Mouse (Mus musculus): ENCODE data around the gene Hdac9. TPM values are rescaled to one million over a fixed set of nuclear protein-coding genes. Genes with fewer than 3 reads are reported as not detected.

Hdac9 gene
- total RNA-seq, 4 experiments from 2014 or later = 40.9 to 48.6 (median 44.8) TPM

DNA sequence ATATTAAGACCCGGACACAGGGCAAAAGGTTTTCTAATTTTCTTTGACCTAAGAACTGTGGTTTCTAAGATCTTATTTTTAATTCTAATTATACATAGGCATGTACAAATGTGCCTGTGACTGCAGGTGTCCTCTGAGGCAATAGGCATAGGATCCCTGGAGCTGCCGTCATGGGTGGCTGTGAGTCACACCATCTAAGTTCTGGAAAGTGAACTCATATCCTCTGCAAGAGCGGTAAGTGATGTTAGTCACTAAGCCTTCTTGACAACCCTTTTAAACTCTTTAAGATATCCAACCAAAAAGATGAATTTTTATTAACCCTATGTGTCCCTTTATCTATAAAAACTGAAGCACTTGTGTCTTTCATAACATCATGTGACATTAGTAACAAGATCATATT, 304.4 kb downstream of the Hdac9 start:
- no peak for DNase-seq (ENCODE audit: low spot score in 2 of 2)

DNA sequence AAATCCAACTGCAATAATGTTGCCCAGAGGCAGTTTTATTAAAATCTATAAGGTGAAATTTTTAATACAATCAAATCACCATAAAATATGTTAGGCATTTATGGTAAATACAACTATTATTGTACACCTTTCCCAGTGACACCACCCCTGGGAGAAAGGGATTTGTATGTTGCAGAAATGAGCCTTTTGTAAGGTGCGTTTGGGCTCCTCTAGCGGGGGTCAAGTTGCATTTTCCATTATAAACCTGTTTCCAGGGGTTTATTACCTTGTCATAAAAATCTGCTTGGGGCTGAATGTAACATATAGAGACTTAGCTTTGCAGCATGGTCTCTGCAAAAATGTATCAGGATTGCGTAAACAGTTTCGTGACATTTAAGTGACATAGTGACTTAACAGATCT, 312.4 kb downstream of the Hdac9 start:
- DNase-seq (ENCODE audit: low spot score in 2 of 2) = no peak

DNA sequence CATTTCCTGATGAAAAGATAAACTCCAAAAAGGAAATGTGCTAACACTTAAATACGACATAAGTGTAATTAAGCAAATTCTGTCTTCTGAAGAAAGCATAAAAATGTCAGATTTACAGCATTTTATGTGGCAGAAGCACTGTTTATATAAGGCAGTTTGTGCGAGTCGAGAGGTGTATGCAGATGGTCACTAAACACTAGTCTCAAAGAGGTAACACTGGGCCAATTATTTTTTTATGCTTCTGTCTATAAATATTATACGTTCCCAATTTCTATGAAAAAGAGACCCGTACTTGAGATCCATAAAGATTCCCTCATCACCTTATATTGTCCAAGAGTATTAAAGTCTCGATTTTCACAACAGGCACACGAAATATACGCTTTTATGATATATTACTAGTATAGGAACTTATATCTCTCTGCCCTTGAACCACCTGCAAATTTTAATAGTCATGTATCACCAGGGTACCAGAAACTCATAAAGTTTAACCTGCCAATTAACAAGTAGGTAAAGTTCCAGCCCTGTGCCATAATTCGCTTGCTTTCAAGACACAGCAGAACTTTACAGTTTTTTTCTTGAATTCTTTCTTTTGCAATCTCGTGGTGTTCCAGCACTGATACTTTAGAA, 322.6 kb downstream of the Hdac9 start:
- no peak for DNase-seq (ENCODE audit: low spot score in 2 of 2)

DNA sequence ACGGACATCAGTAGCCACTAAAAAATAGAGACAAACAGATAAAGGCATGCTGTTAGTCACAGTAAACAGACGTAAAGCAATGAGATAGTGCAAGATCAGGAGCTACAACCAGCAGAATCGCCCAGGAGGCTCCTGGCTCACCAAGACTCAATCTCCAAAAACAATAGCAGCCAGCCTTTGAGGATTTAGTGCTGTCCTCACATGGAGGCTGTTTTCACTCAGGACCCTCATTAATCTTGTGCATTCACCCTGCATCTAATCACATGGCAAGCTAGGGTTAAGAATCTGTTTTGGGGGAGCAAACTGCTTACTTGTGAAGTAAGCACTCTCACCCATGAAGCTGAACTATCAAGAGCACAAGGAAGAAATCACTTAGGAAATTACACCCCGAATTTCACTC, 329.7 kb downstream of the Hdac9 start:
- DNase-seq (ENCODE audit: low spot score in 2 of 2) = no peak

DNA sequence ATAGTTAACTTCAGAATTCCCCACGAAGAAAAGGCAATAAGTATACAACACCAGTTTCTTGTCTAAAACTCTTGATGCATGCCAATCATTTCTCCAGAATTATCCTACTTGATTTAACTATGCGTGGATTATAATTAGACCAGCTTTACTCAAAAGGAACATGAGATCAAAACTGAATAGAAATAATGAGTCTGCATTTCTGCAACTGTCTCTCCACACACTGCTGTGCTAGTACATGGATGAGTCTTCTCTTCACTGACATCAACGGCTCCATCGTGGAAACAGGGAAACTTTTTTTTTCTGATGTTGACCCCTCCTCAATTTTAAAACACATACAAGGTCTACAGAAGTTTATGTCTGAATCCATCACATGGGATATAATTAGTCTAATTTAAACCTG, 334.4 kb downstream of the Hdac9 start:
- no peak for DNase-seq (ENCODE audit: low spot score in 2 of 2)

DNA sequence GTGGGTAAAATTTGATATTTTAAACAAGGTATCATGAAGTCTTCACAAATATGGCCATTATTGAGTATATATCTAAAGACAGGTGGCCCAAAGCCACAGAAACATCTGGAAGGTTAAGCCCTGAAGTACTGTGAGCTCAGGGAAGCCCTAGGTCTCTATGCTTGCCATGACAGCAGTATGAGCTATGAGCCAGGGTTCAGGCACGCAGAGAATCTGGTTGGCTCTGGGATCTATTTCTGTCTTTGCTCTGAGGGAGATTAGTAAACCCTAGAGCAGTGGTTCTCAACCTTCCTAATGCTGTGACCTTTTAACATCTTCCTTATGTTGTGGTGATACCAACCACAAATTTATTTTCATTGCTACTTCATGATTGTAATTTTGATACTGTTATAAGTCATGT, 337.7 kb downstream of the Hdac9 start:
- no peak for DNase-seq (ENCODE audit: low spot score in 2 of 2)

DNA sequence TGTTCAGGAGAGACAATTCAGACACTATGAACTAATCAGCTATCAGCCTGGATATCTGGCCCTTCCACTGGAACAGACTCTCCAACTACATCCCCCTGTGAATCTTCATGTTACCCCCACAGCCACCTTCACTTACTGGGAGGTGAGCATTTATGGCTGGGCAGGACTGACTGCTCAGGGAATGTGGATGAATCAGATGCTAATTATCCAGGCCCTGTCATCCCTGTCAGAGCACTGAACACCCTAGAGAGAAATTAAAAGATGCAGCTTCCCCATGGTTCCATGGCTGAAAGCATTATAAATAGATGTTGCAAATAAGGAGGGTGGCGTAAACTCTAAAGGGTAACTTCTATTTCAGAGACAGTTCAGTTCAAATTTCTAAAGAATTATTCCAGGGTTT, 345.8 kb downstream of the Hdac9 start:
- DNase-seq (ENCODE audit: low spot score in 2 of 2) = no peak

DNA sequence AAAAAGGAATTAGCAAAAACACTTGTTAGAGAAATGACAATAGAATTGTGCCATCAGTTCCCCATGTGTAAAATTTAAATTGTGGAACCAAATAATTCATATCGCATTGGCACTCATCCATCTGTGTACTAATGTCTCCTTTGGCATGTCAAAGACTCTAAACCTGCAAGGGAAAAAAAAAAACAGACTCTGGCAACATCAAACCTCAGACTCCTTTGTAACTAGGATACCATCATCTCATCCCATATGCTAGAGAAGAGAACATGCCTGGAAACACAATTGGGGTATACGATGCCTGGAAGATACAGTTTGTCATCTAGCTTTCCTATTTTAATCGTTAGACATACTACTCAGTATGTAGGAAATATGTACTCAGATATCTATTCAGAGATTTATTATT, 347.4 kb downstream of the Hdac9 start:
- no peak for DNase-seq (ENCODE audit: low spot score in 2 of 2)

DNA sequence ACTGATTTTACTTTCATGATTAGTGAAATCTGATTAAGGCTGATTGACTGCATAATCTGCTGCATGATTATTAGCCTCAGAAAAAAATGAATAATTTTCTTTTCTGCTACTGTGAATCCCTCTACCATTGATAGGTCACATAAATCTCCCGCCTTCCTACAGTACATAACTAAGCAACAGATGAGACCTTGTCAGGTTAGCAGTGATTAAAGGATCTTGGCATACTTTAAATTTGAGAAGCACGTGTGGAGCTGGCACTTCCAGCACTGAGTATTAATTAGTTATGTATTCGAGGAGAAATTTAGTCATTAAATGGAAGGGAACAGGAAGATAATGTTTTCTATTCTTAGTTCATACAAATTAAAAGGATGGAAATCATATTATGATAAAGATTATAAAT, 347.8 kb downstream of the Hdac9 start:
- DNase-seq (ENCODE audit: low spot score in 2 of 2) = no peak

DNA sequence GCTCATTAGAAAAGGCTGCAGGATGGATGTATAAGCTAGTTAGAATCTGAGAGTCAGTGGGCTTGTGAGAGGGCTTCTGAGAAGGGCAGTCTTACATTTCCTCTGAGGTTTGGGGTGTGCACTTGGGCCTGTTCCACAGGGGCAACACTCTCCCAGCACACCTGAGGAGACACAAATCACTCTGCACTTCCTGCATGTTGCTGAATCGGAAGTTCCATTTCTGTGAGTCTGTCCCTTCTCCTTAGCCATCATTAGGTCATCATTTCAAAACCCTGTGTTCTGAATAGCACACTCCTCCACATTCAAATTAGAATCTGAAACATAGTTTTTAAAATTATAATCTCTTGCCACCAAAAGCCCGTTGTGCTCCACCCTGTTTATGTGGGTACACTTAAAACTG, 354.6 kb downstream of the Hdac9 start:
- DNase-seq (ENCODE audit: low spot score in 2 of 2) = no peak

DNA sequence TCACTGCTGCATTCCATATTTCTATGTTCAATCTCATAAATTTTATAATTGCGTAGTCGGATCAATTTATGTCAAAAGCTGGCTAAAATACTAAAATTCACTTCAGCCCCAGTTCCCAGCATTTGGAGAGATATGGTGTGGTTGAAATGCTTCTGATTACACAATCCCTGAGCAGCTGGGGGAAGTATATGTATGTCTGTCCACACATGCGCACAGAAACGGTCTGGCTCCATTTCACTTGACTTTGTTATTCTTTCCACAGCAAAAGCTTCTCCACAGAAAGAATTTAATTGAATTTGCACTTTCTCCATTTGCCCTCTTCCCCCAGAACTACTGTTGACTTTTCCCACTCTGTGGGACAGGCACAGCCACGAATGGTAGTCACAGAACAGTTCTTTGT, 357.9 kb downstream of the Hdac9 start:
- DNase-seq (ENCODE audit: low spot score in 2 of 2) = no peak

DNA sequence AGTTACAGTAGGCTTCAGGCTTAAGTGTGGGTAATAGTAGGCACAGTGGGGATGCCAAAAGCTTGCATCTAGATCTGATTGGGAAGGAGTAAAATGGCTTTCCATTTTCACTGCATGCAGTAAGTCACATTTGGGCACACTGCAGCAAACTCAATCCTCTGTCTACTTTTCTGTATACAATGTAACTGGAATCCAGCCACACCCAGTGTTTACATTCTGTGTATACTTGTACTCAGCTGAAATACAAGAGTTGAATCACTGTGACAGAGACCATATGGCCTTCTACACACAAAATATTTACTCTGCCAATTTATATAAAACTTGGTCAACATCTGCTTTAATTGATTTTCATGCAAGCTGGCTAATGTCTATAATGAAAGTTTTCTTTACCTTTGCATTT, 362.1 kb downstream of the Hdac9 start:
- no peak for DNase-seq (ENCODE audit: low spot score in 2 of 2)

DNA sequence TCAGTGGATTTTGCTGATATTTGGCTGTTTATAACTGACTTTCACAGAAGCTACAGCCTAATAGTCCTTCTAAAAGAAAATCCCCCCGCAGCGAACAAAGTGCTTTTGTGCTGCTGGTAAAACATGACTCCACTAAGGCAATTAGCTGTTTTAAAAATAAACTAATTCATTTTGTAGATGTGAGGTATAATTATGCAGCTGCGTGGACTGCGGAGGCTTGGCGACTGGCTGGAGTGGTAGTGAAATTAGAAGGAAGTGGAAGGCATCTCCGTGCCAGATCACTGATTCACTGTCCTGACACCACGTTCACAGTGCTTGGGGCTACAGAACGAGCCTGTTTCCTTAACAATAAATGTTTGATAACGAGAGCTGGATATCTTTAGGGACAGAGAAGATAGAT, 366.6 kb downstream of the Hdac9 start:
- DNase-seq (ENCODE audit: low spot score in 2 of 2) = no peak

DNA sequence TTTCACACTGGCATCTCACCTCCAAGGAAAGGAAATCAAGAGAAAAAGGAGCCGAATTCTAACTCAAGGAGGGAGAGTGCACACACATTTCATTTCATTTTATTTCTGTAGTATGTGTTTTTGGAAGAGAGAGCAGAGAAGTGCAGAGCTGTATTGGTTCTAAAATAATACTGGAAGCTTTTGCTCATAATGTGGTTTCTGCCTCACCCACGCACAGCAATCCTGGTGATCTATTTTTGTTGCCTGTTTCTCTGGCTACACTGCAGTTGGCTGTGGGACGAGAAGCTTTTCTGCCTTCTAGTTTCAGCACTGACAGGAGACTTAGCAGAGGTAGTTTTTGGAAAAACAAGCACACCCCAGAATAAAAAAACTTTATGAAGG, 387.7 kb downstream of the Hdac9 start:
- DNase-seq (ENCODE audit: low spot score in 2 of 2) = peak; percentile 67 to 72

DNA sequence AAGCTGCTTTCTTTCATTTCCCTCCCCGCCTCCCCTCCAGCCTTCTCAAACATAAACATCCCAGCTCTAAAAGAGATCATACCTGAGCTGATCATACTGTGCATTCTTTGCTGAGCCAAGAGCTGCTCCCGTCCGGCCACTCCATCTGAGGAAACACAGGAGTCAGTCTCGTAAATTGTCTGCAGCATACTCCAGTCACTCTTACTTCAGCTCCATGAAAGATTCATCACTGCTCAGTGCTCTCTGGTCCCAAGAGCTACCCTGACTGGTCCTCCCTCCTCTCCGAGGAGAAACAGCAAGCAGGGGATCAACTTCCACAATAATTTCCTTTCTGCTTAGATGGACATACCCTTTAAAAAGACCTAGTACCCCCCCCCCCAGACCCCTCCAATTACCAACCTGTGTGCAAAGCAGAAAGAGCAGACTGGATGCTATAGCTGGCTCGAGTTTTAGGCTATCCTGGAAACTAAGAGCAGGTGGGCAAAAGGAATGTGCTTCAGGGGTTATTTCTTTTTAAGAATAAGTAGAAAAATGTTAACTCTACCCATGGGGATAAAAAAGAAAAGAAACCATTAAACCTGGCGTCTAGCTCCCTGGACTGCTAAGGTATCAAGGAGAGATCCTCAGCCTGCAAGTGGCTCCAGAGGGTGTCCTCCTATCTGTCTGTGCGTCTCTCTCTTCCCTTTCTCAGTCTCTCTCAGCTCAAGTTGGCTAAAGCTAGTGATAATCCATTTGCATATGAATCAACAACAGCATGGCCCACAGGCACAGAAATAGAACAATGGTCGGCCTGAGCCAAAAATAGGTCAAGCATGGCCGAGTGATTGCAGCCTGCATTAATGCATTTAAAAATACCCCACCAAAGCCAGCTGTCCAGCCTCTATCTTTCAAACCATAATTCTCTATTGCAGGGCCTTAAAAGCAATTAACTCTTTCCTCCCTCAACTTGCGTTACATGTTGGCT, 388.4 kb downstream of the Hdac9 start:
- DNase-seq (ENCODE audit: low spot score in 2 of 2) = peak; percentile 38 to 49

DNA sequence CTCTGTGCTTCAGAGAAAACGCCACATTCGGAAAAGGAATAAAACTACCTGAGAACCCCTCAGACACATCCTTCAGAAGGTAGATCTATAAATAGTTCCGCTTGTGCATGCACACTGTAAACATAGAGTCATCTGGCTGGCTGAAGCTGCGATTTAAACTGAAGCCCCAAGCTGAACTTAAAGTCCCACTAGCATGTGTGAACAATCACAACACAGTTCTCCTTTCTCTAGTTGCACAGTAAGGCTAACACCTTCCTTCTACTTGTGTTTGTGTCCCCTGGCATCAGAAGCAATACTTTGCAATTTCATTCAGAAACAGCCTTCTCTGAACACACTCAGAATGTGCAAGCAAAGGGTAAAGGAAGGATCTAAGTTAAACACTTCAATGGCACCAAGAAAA, 389.1 kb downstream of the Hdac9 start:
- DNase-seq (ENCODE audit: low spot score in 2 of 2) = no peak

DNA sequence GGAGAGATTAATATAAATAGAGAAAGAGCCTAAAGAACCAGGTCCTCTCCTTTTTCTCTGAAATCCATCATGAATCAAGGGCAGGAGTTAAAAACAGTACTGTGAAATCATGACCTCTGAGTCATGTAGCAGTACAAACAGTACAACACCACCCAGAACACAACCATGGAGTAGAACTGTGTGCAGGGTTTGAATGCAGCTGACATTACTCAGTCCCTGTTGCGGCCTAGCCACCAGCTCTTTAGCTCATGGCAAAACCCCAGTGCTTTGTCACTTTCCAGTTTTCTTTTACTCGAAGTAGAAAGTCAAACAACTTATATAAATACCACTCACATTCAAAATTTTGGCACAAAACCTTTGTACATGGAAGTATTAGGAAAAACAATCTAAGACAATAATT, 395.4 kb downstream of the Hdac9 start:
- no peak for DNase-seq (ENCODE audit: low spot score in 2 of 2)

DNA sequence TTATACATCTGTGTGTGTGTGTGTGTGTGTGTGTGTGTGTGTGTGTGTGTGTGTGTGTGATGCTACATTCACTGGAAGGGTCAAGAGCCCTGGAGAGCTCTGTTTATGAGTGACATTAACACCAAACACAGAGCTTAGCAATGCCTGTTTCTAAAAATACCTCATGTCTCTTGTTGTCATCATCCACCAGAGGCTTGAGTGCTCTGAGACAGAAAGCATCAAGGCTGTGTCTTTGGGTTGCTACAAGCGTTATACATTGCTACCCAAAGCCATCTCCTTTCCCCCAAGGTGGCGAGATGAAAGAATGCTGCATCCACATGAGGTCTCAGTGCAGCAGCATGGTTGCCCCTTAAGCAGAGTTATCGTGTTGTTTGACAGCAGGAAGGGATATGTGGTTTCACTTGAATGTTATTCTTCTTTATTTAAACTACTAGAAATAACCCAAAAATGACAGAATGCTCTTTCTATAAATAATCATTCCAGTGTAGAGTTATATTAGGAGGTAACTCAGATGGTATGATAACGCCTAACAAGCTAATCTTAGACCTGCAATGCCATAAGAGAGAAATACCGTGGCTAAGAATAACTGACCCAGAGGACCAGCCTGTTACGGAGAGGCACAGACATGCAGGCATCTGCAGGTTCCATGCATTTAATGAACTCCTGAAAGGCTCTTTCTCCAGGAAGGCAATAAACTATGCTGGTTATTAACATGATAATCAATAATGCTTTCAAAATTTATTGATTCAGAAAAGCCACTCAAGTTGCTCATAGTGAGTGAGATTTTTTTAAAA, 399.9 kb downstream of the Hdac9 start:
- no peak for DNase-seq (ENCODE audit: low spot score in 2 of 2)

DNA sequence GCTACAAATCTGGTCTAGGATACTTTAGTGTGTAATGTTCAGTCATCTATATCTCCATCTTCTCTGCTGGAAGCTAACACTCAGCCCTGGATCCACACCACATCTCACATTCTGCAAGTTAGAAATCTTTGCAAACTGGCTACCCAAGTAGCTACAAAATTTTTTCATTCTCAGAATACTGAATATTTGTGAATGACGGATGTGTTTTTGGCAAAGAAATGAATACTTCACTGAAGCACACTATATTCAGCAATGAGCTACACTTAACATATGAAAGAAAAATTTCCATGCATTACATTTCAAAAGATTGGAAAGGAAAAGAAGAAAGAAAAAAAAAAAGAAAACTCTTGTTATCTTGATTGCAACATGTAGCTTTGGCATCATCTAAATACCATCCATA, 410.6 kb downstream of the Hdac9 start:
- DNase-seq (ENCODE audit: low spot score in 2 of 2) = no peak

DNA sequence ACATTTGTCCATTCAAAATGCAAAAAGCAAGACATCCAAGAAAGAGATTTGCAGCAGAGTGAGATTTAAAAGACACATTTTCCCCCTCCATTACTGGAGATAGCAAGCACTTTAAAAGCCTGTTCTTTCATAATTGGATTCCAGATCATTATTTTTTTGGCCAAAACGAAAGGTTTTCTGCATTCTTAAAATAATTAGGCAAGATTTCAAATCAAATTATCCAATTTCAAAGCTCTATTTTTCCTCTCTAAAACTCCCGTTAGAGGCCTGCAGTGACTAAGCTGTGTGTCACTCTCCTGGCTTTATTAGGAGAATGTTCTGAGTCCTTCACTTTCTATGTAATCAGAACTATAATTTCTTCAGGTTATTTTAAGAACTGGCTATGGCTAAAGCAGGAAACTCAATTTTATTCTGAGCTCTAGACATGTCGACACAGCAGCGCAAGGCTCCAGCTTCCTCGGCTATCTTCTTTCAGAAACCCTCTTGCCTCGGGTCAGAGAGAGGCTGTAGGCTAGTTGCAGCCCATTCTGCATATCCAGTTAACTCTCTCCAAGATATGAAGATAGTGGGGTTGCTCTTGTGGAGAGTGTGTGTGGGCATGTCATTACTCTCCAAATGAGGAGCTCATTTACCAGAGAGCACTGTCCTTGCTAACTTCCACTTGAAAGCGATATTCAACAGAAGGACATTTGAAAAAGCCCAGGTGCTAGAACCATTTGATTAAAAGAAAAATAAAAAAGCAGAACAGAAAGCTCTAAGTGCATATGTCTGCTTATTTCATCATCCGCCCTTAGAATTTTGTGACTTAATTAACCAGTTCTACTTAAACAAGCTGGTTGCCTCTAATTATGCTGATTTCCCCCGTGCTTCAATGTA, 417.9 kb downstream of the Hdac9 start:
- no peak for DNase-seq (ENCODE audit: low spot score in 2 of 2)

DNA sequence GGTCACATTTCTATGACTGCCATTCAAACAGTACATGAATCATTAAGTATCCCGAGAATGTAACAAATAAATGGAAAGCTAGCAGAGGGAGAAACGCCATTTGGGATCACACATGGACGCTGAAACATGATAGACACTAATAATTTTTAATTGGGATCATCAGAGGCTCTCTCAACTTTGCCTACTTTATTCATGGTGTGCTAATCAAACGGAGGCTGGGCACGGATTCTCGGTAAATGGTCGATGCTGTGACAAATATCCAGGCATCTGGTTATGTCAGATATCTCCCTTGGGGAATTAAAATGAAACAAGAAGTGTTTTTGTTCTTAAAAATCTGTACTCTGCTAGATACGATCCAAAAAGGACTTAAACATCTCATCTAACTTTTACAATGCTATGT, 418.6 kb downstream of the Hdac9 start:
- DNase-seq (ENCODE audit: low spot score in 2 of 2) = no peak
